Mouse (Mus musculus): ENCODE measurements around the gene Coq8b. TPM values are rescaled to one million over a fixed set of nuclear protein-coding genes. Genes with fewer than 3 reads are reported as not detected.

The Coq8b gene
- polyA plus RNA-seq, 1 experiment from 2014 or later: 15.9 TPM

DNA sequence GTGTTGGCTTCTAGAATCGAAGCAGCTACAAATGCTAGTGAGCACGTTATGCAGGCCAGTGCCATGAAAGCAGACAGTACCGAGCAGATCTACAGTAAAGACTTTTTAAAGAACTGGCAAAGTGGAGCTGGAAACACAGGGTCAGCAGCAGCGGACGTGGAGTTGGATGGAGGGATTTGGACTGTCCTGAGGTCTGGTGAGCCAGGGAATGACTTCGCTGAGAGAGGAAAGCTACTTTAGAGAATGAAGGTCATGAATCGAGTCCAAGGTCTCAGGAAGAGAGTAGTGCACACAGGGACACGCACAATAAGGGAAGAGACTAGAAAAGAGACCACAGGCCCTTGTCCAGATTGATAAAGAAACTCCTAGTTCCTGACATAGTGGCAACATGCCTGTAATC is 35.2 kb upstream of the Coq8b start:
- WGBS: 90% methylated on average over 8 of the region's 8 CpGs
- Histone ChIP-seq H3K4me2 (ENCODE audit: low read depth, low read length) (no peak overlapping the region), H3K4me1 (ENCODE audit: control insufficient read depth, insufficient read depth, low read length) (peaks cover 12% of the 10 kb centered on the region), H3K27ac (ENCODE audit: low read length) (no peak overlapping the region), H3K27me3 (ENCODE audit: control insufficient read depth, insufficient read depth, low read length) (no peaks in the 10 kb centered on the region), H3K9ac (ENCODE audit: low read length) (no peak overlapping the region; the same call in 1 of the 2 replicates), H3K36me3 (ENCODE audit: control insufficient read depth, insufficient read depth) (peaks cover 14% of the 10 kb centered on the region), H3K9me3 (replicated peaks; ENCODE audit: control insufficient read depth, low read length) (no peaks in the 10 kb centered on the region), H3K4me3 (ENCODE audit: low read length) (no peak overlapping the region)
- ATAC-seq (replicated peaks; ENCODE audit: extremely low read depth, insufficient read depth, low FRiP score): no peak

DNA sequence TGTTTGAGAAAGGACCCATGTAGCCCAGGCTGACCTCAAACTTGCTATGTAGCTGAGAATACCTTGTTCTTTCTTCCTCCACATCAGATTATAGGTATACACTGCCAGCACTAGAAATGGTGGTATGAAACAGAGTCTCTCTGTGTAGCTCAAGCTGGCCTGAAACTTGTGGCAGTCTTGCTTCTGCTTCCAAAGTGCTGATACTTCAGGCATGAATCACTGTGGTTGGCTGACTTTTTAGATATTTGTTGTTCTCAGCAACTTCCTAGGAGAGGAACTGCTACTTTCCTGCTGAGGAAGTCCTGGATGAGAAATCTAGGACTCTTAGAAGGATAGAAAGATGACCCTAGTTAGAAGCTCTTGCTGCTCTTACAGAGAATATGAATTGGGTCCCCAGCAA is 34.5 kb upstream of the Coq8b start:
- Histone ChIP-seq H3K9ac (ENCODE audit: low read length) (no peak overlapping the region), H3K36me3 (ENCODE audit: control insufficient read depth, insufficient read depth) (peaks cover 17% of the 10 kb centered on the region), H3K9me3 (replicated peaks; ENCODE audit: control insufficient read depth, low read length) (no peaks in the 10 kb centered on the region), H3K27me3 (ENCODE audit: control insufficient read depth, insufficient read depth, low read length) (no peaks in the 10 kb centered on the region), H3K4me3 (ENCODE audit: low read length) (no peak overlapping the region), H3K27ac (ENCODE audit: low read length) (no peak overlapping the region), H3K4me1 (ENCODE audit: control insufficient read depth, insufficient read depth, low read length) (peaks cover 12% of the 10 kb centered on the region), H3K4me2 (ENCODE audit: low read depth, low read length) (no peak overlapping the region)
- no peak for ATAC-seq (replicated peaks; ENCODE audit: extremely low read depth, insufficient read depth, low FRiP score)

DNA sequence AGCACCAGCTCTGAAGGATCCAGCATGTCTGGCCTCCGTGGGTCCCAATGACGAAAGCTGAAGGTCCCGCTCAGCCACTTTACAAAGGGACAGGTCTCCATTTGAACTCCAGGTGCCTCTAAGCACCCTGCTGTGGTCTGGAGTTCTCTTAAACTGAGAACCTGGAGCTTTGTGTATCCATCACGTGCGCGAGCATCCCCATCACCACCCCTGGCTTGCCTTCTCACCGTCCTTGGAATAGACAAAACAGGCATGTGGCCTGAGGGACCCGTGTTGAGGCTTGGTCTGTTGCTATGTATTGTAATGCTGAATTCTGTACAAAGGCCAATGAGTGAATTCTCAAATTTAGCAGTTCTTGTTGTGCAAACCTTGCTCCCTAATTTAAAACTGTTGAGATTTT is 34.0 kb upstream of the Coq8b start:
- Histone ChIP-seq H3K9me3 (replicated peaks; ENCODE audit: control insufficient read depth, low read length) (no peaks in the 10 kb centered on the region), H3K9ac (ENCODE audit: low read length) (no peak overlapping the region), H3K4me2 (ENCODE audit: low read depth, low read length) (no peak overlapping the region), H3K4me1 (ENCODE audit: control insufficient read depth, insufficient read depth, low read length) (peaks cover 12% of the 10 kb centered on the region), H3K27ac (ENCODE audit: low read length) (no peak overlapping the region), H3K36me3 (ENCODE audit: control insufficient read depth, insufficient read depth) (peaks cover 14% of the 10 kb centered on the region), H3K4me3 (ENCODE audit: low read length) (no peak overlapping the region), H3K27me3 (ENCODE audit: control insufficient read depth, insufficient read depth, low read length) (no peaks in the 10 kb centered on the region)
- no peak for ATAC-seq (replicated peaks; ENCODE audit: extremely low read depth, insufficient read depth, low FRiP score)
- WGBS: 83% methylated on average over 8 of the region's 8 CpGs

DNA sequence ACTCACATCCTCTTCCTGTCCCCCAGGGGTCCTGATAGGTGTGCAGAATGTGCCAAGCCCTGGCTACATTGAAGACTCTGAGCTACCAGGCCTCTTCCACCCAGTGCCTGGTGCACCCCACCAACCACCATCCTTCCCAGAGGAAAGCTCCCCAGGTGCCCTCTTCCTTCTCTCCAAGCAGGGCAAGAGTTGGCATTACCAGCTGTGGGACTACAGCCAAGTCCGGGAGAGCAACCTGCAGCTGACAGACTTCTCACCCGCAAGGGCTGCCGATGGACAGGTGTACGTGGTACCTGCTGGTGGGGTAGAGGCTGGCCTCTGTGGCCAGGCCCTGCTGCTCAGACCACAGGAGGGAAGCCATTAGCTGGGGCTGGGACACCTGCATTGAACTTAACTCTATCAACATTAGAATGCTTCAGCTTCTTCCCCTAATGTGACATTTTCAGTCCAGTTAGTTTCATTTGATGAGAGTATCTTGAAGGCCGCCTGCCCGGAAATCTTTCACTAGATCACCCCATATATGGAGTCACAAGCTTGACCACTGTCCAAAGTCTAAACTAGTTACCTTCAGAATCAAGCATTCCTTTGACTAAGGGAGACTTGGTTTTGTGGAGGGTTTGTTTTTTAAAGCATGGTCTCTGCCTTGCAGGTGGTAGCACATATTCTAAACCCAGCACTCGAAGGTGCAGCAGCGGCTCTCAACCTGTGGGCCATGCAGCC is 28.9 kb upstream of the Coq8b start:
- H3K9ac ChIP-seq (ENCODE audit: low read length): no peak overlapping the region
- no peaks in the 10 kb centered on the region for H3K27me3 ChIP-seq (ENCODE audit: control insufficient read depth, insufficient read depth, low read length)
- no peaks in the 10 kb centered on the region for H3K4me1 ChIP-seq (ENCODE audit: control insufficient read depth, insufficient read depth, low read length)
- 92% methylated on average over 8 of the region's 8 CpGs for WGBS
- no peak overlapping the region for H3K4me2 ChIP-seq (ENCODE audit: low read depth, low read length)
- ATAC-seq (replicated peaks; ENCODE audit: extremely low read depth, insufficient read depth, low FRiP score): no peak
- no peak overlapping the region for H3K27ac ChIP-seq (ENCODE audit: low read length)
- H3K9me3 ChIP-seq (replicated peaks; ENCODE audit: control insufficient read depth, low read length): no peaks in the 10 kb centered on the region
- no peak overlapping the region for H3K4me3 ChIP-seq (ENCODE audit: low read length)
- H3K36me3 ChIP-seq (ENCODE audit: control insufficient read depth, insufficient read depth): peaks cover 13% of the 10 kb centered on the region

DNA sequence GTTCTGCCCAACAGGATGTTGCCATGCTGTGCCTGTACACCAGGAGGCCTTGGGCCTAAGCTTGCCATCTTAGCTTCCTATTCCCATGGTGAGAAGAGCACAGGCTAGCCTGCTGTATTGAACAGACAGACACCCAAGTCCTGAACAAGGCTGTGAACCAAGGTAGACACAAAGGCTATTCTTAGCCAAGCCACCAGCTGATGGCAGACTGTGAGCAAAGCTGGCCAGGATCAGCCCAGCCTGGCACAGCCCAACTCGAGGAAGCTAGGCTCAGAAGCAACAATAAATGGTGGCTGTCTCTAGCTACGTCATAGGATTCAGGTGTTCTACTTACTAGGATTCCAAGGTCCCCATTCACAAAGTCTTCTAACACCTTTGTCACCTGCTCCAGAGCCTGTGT is 20.2 kb upstream of the Coq8b start:
- Histone ChIP-seq H3K27ac (ENCODE audit: low read length) (no peak overlapping the region), H3K4me1 (ENCODE audit: control insufficient read depth, insufficient read depth, low read length) (no peaks in the 10 kb centered on the region), H3K4me3 (ENCODE audit: low read length) (no peak overlapping the region), H3K36me3 (ENCODE audit: control insufficient read depth, insufficient read depth) (peaks cover 36% of the 10 kb centered on the region), H3K9me3 (replicated peaks; ENCODE audit: control insufficient read depth, low read length) (no peaks in the 10 kb centered on the region), H3K4me2 (ENCODE audit: low read depth, low read length) (no peak overlapping the region), H3K9ac (ENCODE audit: low read length) (no peak overlapping the region), H3K27me3 (ENCODE audit: control insufficient read depth, insufficient read depth, low read length) (no peaks in the 10 kb centered on the region)
- WGBS: 83% methylated on average over 2 of the region's 2 CpGs
- no peak for ATAC-seq (replicated peaks; ENCODE audit: extremely low read depth, insufficient read depth, low FRiP score)

DNA sequence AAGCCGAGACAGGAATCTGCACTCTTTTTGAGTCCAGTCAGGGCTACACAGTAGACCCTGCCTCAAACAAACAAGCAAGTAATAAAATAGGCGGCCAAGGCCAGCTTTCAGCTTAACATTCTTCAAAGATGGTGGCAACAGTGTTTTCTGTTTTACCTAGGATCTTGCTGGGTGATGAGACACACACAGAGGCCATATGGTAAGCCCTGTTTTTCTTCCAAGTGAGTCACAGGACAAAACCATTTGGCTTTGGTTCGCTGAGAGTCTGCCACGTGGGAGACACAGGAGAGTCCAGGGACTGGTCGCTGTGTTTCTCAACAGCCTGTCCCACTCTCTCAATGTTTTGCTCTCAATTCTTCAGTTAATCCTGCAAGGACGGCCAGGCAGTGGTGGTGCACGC is 14.2 kb upstream of the Coq8b start:
- ATAC-seq (replicated peaks; ENCODE audit: extremely low read depth, insufficient read depth, low FRiP score): no peak
- H3K36me3 ChIP-seq (ENCODE audit: control insufficient read depth, insufficient read depth): peaks cover 8% of the 10 kb centered on the region; the same call in 1 of the 2 replicates
- H3K27ac ChIP-seq (ENCODE audit: low read length): no peak overlapping the region
- H3K9me3 ChIP-seq (replicated peaks; ENCODE audit: control insufficient read depth, low read length): no peaks in the 10 kb centered on the region
- H3K4me3 ChIP-seq (ENCODE audit: low read length): no peak overlapping the region
- no peaks in the 10 kb centered on the region for H3K27me3 ChIP-seq (ENCODE audit: control insufficient read depth, insufficient read depth, low read length)
- WGBS: 82% methylated on average over 7 of the region's 7 CpGs
- H3K4me1 ChIP-seq (ENCODE audit: control insufficient read depth, insufficient read depth, low read length): no peaks in the 10 kb centered on the region
- no peak overlapping the region for H3K9ac ChIP-seq (ENCODE audit: low read length)
- H3K4me2 ChIP-seq (ENCODE audit: low read depth, low read length): no peak overlapping the region

DNA sequence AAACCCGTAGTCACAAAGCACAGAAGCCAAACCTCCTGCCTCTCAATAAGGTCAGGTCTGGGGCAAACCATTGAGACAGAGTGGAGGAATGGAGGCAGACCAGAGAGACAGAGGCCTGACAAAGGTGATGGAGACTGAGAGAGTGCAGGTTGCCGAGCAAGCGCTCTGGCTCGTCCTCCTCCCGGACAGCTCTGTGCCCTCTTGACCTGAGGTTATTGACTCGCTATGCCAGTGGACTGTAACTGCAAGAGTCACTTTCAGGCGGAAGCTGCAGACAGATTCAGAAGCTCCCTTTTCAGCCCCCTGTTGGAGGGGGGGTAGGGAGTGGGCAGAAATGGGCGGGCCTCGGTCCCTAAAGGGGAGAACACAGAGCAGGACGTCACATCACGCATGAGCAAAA is 12.9 kb upstream of the Coq8b start:
- H3K4me2 ChIP-seq (ENCODE audit: low read depth, low read length): no peak overlapping the region
- no peak overlapping the region for H3K27ac ChIP-seq (ENCODE audit: low read length)
- H3K9me3 ChIP-seq (replicated peaks; ENCODE audit: control insufficient read depth, low read length): no peaks in the 10 kb centered on the region
- 0 out of 2 replicates have a peak, but pooled peaks cover 3% of the 10 kb centered on the region for H3K36me3 ChIP-seq (ENCODE audit: control insufficient read depth, insufficient read depth)
- H3K9ac ChIP-seq (ENCODE audit: low read length): no peak overlapping the region
- H3K4me1 ChIP-seq (ENCODE audit: control insufficient read depth, insufficient read depth, low read length): peaks cover 2% of the 10 kb centered on the region; the same call in 1 of the 2 replicates
- no peak overlapping the region for H3K4me3 ChIP-seq (ENCODE audit: low read length)
- WGBS: 84% methylated on average over 11 of the region's 11 CpGs
- no peak for ATAC-seq (replicated peaks; ENCODE audit: extremely low read depth, insufficient read depth, low FRiP score)
- no peaks in the 10 kb centered on the region for H3K27me3 ChIP-seq (ENCODE audit: control insufficient read depth, insufficient read depth, low read length)

DNA sequence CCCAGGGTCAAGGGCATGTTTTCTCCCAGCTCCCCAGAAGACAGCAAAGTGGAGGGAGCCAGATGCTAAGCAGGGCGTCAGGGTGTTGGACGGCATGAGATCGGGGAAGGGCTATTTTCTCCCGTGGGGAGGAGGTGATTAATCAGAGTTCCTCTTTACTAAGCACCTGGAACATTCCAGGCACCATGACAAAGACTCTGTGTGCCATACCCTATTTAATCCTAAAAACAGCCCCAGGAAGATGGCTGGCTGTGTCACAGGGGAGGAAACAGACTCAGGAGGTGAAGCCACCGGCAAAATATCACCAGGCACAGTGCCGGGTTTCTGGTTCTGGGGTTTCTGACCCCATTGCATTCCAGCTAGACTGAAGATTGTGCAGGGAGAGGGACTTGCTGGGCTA is 10.9 kb upstream of the Coq8b start:
- H3K9me3 ChIP-seq (replicated peaks; ENCODE audit: control insufficient read depth, low read length): no peaks in the 10 kb centered on the region
- H3K36me3 ChIP-seq (ENCODE audit: control insufficient read depth, insufficient read depth): no peaks in the 10 kb centered on the region
- H3K4me1 ChIP-seq (ENCODE audit: control insufficient read depth, insufficient read depth, low read length): peaks cover 18% of the 10 kb centered on the region
- H3K9ac ChIP-seq (ENCODE audit: low read length): no peak overlapping the region
- H3K4me3 ChIP-seq (ENCODE audit: low read length): no peak overlapping the region
- no peak for ATAC-seq (replicated peaks; ENCODE audit: extremely low read depth, insufficient read depth, low FRiP score)
- H3K27me3 ChIP-seq (ENCODE audit: control insufficient read depth, insufficient read depth, low read length): no peaks in the 10 kb centered on the region
- H3K4me2 ChIP-seq (ENCODE audit: low read depth, low read length): no peak overlapping the region
- no peak overlapping the region for H3K27ac ChIP-seq (ENCODE audit: low read length)
- WGBS: 60% methylated on average over 6 of the region's 6 CpGs

DNA sequence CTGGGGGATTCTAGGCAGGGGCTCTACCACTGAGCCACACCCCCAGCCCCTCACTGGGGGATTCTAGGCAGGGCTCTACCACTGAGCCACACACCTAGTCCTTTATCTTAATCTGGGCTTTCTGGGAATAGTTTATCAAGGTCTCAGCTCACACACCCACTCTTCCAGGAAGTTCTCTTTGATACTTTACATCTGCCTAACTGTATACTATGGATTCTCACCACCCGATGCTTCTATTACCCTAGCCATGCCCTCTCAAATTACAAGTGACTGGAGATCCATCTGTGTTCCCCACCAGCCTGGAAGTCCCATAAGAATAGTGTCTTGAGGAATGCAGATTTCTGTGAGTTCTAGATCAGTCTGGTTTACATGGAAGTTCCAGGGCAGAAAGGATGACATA is 10.3 kb upstream of the Coq8b start:
- Histone ChIP-seq H3K4me3 (ENCODE audit: low read length) (no peak overlapping the region), H3K4me1 (ENCODE audit: control insufficient read depth, insufficient read depth, low read length) (peaks cover 24% of the 10 kb centered on the region), H3K36me3 (ENCODE audit: control insufficient read depth, insufficient read depth) (no peaks in the 10 kb centered on the region), H3K9ac (ENCODE audit: low read length) (no peak overlapping the region), H3K27me3 (ENCODE audit: control insufficient read depth, insufficient read depth, low read length) (no peaks in the 10 kb centered on the region), H3K4me2 (ENCODE audit: low read depth, low read length) (no peak overlapping the region), H3K9me3 (replicated peaks; ENCODE audit: control insufficient read depth, low read length) (no peaks in the 10 kb centered on the region), H3K27ac (ENCODE audit: low read length) (no peak overlapping the region)
- 72% methylated on average over 1 of the region's 1 CpGs for WGBS
- no peak for ATAC-seq (replicated peaks; ENCODE audit: extremely low read depth, insufficient read depth, low FRiP score)

All from heart, embryonic 16.5 days (tissue).